In the genomic region with DNA sequence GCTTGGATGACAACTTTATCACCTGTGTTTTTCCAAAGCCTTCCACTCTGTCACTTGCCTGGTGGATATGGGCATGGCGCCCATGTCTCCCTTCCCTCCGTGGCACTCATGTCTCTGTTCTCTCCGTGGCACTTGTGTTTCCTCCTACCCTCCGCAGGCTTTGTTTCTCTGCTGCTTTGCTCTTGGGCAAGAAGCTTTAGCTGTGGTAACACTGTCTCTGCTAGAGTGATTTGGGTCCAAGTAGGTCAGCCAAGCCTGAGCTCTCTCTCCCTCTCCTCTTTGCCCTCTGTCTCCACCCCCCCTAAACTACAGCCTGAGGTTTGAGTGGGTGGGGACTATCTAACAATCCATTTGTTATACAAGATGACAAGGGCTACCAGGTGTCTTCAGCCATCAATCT, we compare ENCODE assay signal across 21 mouse cellular contexts.
A peak's percentile ranks its signal among the peaks of the same experiment; 100 is the strongest.
DNase-seq lines count a peak whose midpoint lies in the region; TF ChIP-seq lines count a peak whose summit lies in the region.
"Had no signal": no experiment of that assay in that cellular context is flagged by ENCODE, and none has a peak within 500 bp of the region (broad histone marks: within the 10 kb centered on the region; RNA-seq: fewer than 3 reads in every experiment).

No protein-coding gene starts in this region.

- H3K27ac ChIP-seq in cerebellum, adult 2 months (ENCODE audit: insufficient read depth, low read length), result 0 out of 2 replicates have a peak overlapping the region, but pooled peaks have one; percentile 37
- H3K27ac ChIP-seq: embryonic facial prominence, embryonic 12.5 days; gastrocnemius, adult 2 months; heart, adult 2 months; limb, embryonic 13.5 days; liver, embryonic 14.5 days; neural tube, embryonic 12.5 days had no signal

- TF ChIP-seq CTCF in cerebellum, adult 2 months (IDR thresholded peaks at IDR 0.05; ENCODE audit: borderline replicate concordance, insufficient read depth, low read depth, low read length), result no peak

- no peak for TF ChIP-seq POLR2A in cerebellum, adult 2 months (IDR thresholded peaks at IDR 0.05; ENCODE audit: borderline replicate concordance, insufficient read depth, low read length)

- H3K36me3 ChIP-seq in splenic B cell, adult 2 months (ENCODE audit: control insufficient read depth, insufficient read depth, low read length, poor library complexity, severe bottlenecking), result peaks cover under 1% of the 10 kb centered on the region; the same call in 1 of the 2 replicates
- H3K36me3 ChIP-seq: embryonic facial prominence, embryonic 12.5 days; heart, embryonic 15.5 days; hindbrain, embryonic 10.5 days; limb, embryonic 13.5 days; midbrain, embryonic 15.5 days; neural tube, embryonic 12.5 days had no signal

- H3K4me3 ChIP-seq in cerebellum, adult 2 months (replicated peaks; ENCODE audit: insufficient read depth, low read depth, low read length), result no peak overlapping the region
- H3K4me3 ChIP-seq: embryonic facial prominence, embryonic 12.5 days; gastrocnemius, adult 2 months; heart, adult 2 months; heart, embryonic 15.5 days; hindbrain, embryonic 10.5 days; limb, embryonic 13.5 days; megakaryocyte, embryonic 14.5 days; midbrain, embryonic 15.5 days; neural tube, embryonic 12.5 days had no signal

- H3K27me3 ChIP-seq in cerebellum, adult 2 months (ENCODE audit: control insufficient read depth, insufficient read depth, low read length), result no peaks in the 10 kb centered on the region
- H3K27me3 ChIP-seq in splenic B cell, adult 2 months (ENCODE audit: control insufficient read depth, insufficient read depth, low read length, poor library complexity, severe bottlenecking), result no peaks in the 10 kb centered on the region
- H3K27me3 ChIP-seq: embryonic facial prominence, embryonic 12.5 days; heart, embryonic 15.5 days; limb, embryonic 13.5 days; midbrain, embryonic 15.5 days; neural tube, embryonic 12.5 days; Patski had no signal

- WGBS in cerebellum, adult 2 months, result 21% methylated on average over 4 of the region's 4 CpGs

- intact Hi-C loops in heart, postnatal 25 days (cut with DNase I), result no loop called here
- intact Hi-C loops in left cerebral cortex, postnatal 10 days (cut with DNase I), result no loop called here

- DNase-seq in cerebellum, adult 2 months, result peak in 1 of 2 experiments; percentile 53
- no peak for DNase-seq in cerebellum, postnatal 4 days (ENCODE audit: low spot score in 2 of 2)
- peak; percentile 25 for DNase-seq in thymus, postnatal 0 days (ENCODE audit: low spot score)
- DNase-seq in thymus, postnatal 10 days (ENCODE audit: low spot score in 2 of 2), result no peak
- DNase-seq in gonadal fat pad, adult 2 months (ENCODE audit: low read depth), result peak; percentile 5
- DNase-seq in splenic B cell, adult 2 months (ENCODE audit: low read depth, low spot score), result peak; percentile 20
- DNase-seq in heart, postnatal 25 days (ENCODE audit: low spot score), result no peak
- DNase-seq in left cerebral cortex, postnatal 10 days (ENCODE audit: extremely low spot score in 1 of 2, low spot score in 2 of 2), result no peak
- DNase-seq: B cell, adult 2 months; forebrain, postnatal 0 days; gastrocnemius, adult 2 months; heart, adult 2 months had no signal

- peaks cover 36% of the 10 kb centered on the region for H3K4me1 ChIP-seq in cerebellum, adult 2 months (ENCODE audit: control insufficient read depth, insufficient read depth, low read length)

Comparison
In these comparisons a context has a peak if more than half of its experiments do, and no peak if none do; other contexts are left out.
1. DNase-seq: peak in thymus, postnatal 0 days (single experiment), gonadal fat pad, adult 2 months (single experiment) and splenic B cell, adult 2 months (single experiment); none in cerebellum, postnatal 4 days (0 of 2), thymus, postnatal 10 days (0 of 2), heart, postnatal 25 days (single experiment) and left cerebral cortex, postnatal 10 days (0 of 2).